Mouse (Mus musculus) gastrocnemius, adult 2 months (tissue): ENCODE results near the gene Aldh3b2. TPM values are rescaled to one million over a fixed set of nuclear protein-coding genes. Genes with fewer than 3 reads are reported as not detected.

Experiments
- DNase-seq: peaks from one replicate; pipeline ENCODE4 v3.0.0; 2022
- H3K27ac ChIP-seq: fragments of 200-600 bp; 2 replicates; pipeline ENCODE4 v1.8.1; 2022; ENCODE audit warnings: mild to moderate bottlenecking
- H3K4me3 ChIP-seq: fragments of 200-600 bp; 2 replicates; pipeline ENCODE4 v1.8.1; 2022; ENCODE audit warnings: mild to moderate bottlenecking, moderate library complexity
- CTCF ChIP-seq: fragments of 200-600 bp; IDR thresholded peaks from 2 replicates; pipeline ENCODE4 v1.8.1; 2022; ENCODE audit warnings: antibody characterized with exemption, mild to moderate bottlenecking, moderate library complexity
- intact Hi-C: fragments of 180-260 bp; cut with DNase I; formaldehyde crosslinking; loops from one replicate; pipeline ENCODE4 v1.15.1; 2025
- total RNA-seq, 2 experiments: library from RNA; stranded (reverse); gene quantifications; 2 replicates each; pipeline ENCODE4 v1.2.3; 2021

The Aldh3b2 gene
- total RNA-seq, 2 experiments from 2014 or later = 0.11 to 0.15 TPM

DNA sequence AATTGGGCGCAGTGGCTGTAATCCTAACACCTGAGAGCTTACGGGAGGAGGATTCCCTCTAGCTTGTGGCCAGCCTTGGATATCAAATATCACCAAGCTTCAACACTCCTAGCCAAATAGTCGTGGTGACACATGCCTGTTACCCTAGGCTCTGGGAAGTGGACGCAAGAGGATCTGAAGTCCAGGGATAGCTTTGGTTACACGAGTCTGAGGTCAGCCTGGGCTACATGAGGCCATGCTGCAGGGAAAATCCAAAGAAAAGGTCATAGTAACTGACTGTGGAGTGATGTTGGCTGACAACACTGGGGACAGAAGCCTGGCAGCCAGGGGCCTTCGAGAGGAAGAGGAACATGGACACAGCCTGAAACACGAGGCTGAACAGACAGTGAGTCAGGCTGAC, 24.0 kb downstream of the Aldh3b2 start:
- H3K27ac ChIP-seq = peak overlapping the region; percentile 68
- no peak for TF ChIP-seq CTCF
- intact Hi-C loops = no loop called here
- no peak overlapping the region for H3K4me3 ChIP-seq
- no peak for DNase-seq

DNA sequence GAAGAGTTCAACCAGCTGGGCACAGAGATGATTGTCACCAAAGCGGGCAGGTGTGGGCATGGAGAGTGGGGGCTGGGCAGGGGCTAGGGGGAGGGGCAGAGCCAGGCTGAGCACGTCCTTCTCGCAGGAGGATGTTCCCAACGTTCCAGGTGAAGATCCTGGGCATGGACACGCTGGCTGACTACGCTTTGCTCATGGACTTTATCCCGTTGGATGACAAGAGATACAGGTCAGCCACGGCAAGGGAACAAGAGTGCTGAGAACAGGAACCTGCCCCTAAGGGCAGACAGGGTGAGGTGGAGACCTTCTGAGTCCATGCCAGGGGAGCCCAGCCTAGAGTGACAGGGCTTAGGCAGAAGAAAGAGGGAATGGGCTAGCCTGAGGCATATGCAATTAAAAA, 24.6 kb downstream of the Aldh3b2 start:
- peak overlapping the region; percentile 68; the same call in 1 of the 2 replicates for H3K27ac ChIP-seq
- no peak for TF ChIP-seq CTCF
- H3K4me3 ChIP-seq = no peak overlapping the region
- DNase-seq = no peak
- intact Hi-C loops = no loop called here

DNA sequence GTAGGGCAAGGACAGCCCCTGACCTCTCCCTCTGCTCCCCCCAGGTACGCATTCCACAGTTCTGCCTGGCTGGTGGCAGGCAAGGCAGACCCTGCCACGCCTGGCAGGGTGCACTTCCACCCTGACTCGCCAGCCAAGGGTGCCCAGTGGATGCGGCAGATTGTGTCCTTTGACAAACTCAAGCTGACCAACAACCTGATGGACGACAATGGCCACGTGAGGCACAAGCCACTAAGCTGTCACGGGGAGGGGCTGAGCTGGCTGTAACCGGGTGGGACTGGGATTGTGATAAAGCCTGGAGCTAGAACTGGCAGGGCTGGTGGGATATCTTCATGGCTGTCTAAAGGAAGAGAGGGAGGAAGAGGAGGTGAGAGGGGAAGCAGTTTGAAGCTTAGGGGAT, 25.1 kb downstream of the Aldh3b2 start:
- intact Hi-C loops = no loop called here
- DNase-seq = no peak
- no peak for TF ChIP-seq CTCF
- Histone ChIP-seq H3K27ac (no peak overlapping the region), H3K4me3 (no peak overlapping the region)

DNA sequence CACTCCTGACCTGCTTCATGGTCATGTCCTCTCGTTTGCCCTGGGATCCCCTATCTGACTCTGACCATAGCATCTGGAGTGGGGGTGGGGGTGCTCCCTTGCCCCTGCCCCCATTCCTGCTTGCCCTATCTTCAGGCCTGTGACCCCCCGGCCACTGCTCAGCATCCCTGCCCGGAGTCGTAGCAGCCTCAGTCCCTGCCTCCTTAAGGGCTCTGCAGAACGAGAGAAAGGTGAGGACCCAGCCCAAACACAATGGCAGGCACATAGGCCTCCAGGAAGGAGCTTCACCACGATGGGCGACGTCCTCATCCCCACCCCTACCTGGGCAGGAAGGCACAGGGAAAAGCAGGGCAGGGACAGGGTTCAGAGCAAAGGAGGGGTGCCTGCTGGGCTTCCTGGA, 26.2 kb downstream of the Aldh3b2 start:
- no peak for TF ChIP-seq CTCF
- no peak overlapping the region for H3K4me3 ChIP-seq
- no peak overlapping the region for H3K27ac ChIP-seq
- no peak for DNase-seq
- intact Hi-C loops = no loop called here

DNA sequence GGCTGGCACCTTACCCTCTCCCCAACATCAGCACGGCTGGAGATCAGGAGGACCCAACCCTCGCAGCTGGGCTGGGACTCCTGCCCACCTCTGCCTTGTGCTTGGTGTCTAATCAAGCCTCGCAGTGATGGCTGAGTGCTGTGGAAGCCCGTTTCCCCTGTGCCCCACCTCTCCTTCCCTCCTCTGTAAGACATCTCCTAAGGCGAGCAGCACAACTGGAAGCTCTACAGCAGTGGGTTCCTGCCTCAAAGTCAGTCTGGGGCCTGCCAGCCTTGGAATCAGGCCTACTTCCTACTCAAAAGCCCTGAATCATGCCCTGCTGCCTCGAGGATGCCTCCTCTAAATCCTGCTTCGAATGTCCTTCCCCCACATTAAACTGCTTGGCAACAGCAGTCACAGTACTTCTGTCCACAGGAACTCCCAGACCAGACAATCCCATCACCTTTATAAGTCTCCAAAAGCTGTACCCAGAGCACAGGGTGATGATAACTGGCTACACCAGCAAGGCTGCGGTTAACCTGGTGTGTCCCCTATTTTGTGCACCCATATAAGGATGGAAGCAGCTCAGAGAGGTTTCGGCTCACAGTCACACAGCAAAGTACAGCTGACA, 27.1 kb downstream of the Aldh3b2 start:
- intact Hi-C loops = no loop called here
- Histone ChIP-seq H3K27ac (peak overlapping the region; percentile 94), H3K4me3 (peak overlapping the region; percentile 78)
- TF ChIP-seq CTCF = no peak
- DNase-seq = no peak

- Histone ChIP-seq H3K4me3 (peak within 1 kb of the TSS; percentile 78), H3K27ac (peak within 1 kb of the TSS; percentile 94)
- intact Hi-C loops = loop anchor here (1.0 kb wide), 1 partner anchor 12 kb away; the partner anchor contains the start of gene Ndufv1
- peak; percentile 81 for TF ChIP-seq CTCF
- peak; percentile 96 for DNase-seq
These were observed 28.2 kb downstream of the Aldh3b2 start, which contains the start of the genes Nudt8 and Gm49405 for GRCm38 (mm10) chr19:4000119-4000900. Gene Nudt8 (plus strand): TSS chr19:4000580. Gene Gm49405 (plus strand): TSS chr19:4000626.

GRCm38 (mm10) chr19:4000949-4001525, 28.9 kb downstream of the Aldh3b2 start:
- intact Hi-C loops = loop anchor here (1.0 kb wide), 1 partner anchor 11 kb away; the partner anchor contains the start of gene Ndufv1
- peak overlapping the region; percentile 78 for H3K4me3 ChIP-seq
- no peak for TF ChIP-seq CTCF

GRCm38 (mm10) chr19:4001752-4002151, 29.6 kb downstream of the Aldh3b2 start:
- intact Hi-C loops = no loop called here
- TF ChIP-seq CTCF = no peak
- no peak for DNase-seq
- no peak overlapping the region for H3K4me3 ChIP-seq
- H3K27ac ChIP-seq = no peak overlapping the region

More at GRCm38 (mm10) chr19:4000949-4001525, 28.9 kb downstream of the Aldh3b2 start:
- DNase-seq = no peak
- peak overlapping the region; percentile 94 for H3K27ac ChIP-seq

- intact Hi-C loops = no loop called here
- no peak for DNase-seq
- no peak for TF ChIP-seq CTCF
- Histone ChIP-seq H3K4me3 (no peak within 1 kb of the TSS), H3K27ac (no peak within 1 kb of the TSS)
These were observed 31.0 kb downstream of the Aldh3b2 start, which contains the start of gene Doc2g for GRCm38 (mm10) chr19:4003112-4003511. Gene Doc2g (plus strand): TSS chr19:4003313.

GRCm38 (mm10) chr19:4003641-4004040, 31.5 kb downstream of the Aldh3b2 start:
- intact Hi-C loops = no loop called here

DNA sequence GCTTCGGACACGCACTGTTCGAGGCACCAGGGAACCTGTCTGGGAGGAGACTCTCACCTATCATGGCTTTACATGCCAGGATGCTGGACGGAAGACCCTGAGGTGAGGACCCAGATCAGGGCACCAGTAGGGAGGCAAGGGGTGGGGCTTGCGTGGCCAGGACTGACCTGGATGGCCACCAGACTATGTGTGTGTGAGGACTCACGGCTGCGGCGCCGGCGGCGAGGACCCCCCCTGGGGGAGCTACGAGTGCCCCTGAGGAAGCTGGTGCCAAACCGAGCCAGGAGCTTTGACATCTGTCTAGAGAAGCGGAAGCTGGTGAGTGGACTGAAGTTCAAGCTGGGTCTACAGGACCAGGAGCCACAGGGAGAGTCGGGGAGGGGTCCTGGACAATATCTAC, 32.2 kb downstream of the Aldh3b2 start:
- H3K27ac ChIP-seq = no peak overlapping the region
- H3K4me3 ChIP-seq = no peak overlapping the region
- no peak for TF ChIP-seq CTCF
- intact Hi-C loops = no loop called here
- peak; percentile 20 for DNase-seq

More at GRCm38 (mm10) chr19:4003641-4004040, 31.5 kb downstream of the Aldh3b2 start:
- H3K27ac ChIP-seq = no peak overlapping the region
- TF ChIP-seq CTCF = no peak
- H3K4me3 ChIP-seq = no peak overlapping the region
- no peak for DNase-seq

DNA sequence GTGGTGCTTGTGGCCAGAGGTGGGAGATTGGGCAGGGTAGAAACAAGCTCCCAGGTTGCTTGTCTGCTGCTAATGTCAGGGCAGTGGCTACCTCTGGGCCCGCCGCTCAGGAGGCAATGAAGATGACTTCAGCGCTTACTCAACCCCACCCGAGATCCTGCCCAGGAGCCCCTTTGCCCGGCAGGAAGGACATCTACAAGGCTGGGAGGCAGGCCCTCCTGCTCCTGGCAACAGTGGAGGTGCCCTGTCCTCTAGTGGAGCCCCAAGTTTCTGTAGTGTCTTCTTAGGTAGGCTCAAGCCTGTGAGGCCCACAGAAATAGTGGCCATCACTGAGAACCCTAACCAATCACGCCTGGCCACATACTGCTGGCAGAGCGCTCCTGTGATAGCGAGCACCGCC, 33.0 kb downstream of the Aldh3b2 start:
- DNase-seq = no peak
- no peak overlapping the region for H3K4me3 ChIP-seq
- intact Hi-C loops = no loop called here
- H3K27ac ChIP-seq = no peak overlapping the region
- TF ChIP-seq CTCF = no peak

DNA sequence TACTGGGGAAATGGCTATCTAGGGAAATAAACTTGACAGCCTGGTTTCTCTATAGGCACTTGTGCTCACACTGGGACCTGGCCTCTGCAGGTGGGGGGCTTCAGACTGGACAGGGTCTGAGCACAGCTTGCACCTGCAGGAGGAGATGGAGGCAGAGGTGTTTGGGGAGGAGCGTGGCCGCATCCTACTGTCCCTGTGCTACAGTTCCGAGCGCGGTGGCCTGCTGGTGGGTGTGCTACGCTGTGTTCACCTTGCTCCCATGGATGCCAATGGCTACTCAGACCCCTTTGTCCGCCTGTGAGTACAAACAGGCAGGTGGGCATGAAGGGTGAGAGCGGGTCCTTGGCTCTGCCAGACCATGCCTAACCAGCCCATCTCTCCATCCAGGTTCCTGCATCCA, 33.8 kb downstream of the Aldh3b2 start:
- intact Hi-C loops = no loop called here
- no peak for TF ChIP-seq CTCF
- Histone ChIP-seq H3K27ac (no peak overlapping the region), H3K4me3 (no peak overlapping the region)
- DNase-seq = no peak
